Mouse (Mus musculus) thymus, adult 18-20 months (tissue): ENCODE results near the gene Dnase2b.

ENCODE experiments used
- DNase-seq, 2 experiments: peaks; one replicate each; pipeline ENCODE4 v3.0.0; 2022; ENCODE audit warnings: mixed read lengths in 2 of 2

Gene Dnase2b

GRCm38 (mm10) chr3:146567884-146568530 is 47.4 kb downstream of the Dnase2b start:
- no peak for DNase-seq

DNA sequence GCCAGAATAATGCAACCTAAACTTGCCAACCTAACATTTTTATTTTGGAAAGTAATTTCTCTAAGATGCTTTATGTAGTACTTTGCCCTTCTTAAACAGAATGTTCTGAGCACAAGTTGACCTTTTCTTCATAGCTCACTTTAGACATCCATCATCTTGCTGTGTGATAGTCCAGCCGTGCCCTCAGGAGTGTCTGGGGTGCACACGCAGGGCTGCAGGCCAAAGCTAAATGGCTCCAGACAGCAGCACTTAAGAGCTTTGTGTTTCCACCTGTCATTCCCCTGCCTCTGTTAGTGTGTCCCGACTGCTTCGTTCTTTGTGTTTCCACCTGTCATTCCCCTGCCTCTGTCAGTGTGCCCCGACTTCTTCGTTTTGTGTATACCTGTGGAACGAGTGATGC is 48.0 kb downstream of the Dnase2b start:
- no peak for DNase-seq

DNA sequence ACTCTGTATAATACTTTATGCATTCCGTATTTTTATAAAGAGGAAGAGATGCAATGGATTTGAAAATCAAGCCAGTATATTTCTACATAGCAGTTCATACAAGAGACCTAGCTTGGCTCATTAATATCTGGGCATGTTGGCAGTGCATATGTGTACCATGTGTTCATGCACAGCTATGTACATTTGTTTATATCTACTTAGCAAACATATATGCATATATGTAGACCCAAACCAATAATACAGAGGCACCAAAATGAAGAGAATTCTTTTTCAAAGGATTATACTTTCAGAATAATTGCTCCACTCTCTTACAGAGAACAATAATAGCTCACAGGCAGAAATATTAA is 50.4 kb downstream of the Dnase2b start:
- DNase-seq, result no peak

DNA sequence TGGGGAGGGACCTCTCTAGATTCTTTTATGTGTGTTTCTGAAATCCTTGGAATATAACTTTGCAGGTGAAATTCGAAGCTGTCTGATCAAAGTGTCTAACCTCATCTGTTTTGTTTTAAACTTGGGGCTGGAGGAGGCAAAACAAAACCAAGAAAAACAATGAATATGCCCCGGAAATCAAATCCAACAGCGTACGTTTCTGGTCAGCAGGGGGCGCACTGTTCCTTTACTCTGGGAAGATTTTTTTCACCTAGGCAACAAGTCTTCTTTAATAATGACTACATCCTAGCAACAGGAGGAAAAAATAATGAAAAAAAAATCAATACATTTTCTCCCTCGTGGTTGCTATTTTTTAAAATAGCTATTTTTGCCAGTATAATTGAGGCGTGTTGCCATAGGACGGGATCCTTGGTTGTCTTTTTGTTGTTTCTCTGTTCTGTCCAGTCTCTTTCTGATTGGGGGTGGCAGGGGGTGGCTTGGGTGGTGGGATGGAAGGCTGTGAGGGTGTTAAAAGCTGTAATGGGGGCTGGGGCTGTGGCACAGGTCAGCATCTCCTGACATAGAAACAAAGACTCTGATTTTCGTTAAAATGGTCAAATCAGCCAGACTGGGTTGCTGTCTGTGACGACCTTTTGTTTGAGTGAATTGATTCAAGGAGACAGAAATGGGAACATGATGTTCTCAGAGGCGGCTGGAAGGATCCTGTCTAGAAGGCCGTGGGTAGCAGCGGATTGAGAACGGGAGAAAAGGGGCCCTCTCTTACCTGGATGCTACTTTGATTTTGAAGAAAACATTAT is 50.9 kb downstream of the Dnase2b start:
- DNase-seq, result peak; percentile 8 to 18

GRCm38 (mm10) chr3:146562936-146563335 is 52.5 kb downstream of the Dnase2b start:
- no peak for DNase-seq

DNA sequence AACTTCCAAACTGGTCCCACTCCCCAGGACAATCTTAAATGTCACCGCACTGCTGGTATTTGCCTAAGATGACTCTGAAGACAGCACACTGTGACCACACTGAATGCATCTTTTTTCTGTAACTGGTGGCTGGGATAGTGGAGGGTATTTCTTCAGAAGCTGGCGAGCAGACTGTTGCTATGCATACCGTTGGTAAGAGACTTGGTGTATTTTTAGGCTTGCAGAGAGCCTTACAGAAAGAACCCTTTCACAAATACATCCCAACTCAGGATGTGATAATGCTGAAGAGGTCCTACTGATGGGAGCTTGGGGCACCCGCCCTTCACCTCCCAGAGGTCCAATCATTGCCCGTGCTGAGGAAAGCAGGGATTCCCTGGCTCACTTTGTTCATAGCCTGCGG is 57.9 kb downstream of the Dnase2b start:
- no peak for DNase-seq

GRCm38 (mm10) chr3:146556567-146556966 is 58.8 kb downstream of the Dnase2b start:
- no peak for DNase-seq

- DNase-seq, result no peak
Observed at GRCm38 (mm10) chr3:146554816-146555215, 60.6 kb downstream of the Dnase2b start.

DNA sequence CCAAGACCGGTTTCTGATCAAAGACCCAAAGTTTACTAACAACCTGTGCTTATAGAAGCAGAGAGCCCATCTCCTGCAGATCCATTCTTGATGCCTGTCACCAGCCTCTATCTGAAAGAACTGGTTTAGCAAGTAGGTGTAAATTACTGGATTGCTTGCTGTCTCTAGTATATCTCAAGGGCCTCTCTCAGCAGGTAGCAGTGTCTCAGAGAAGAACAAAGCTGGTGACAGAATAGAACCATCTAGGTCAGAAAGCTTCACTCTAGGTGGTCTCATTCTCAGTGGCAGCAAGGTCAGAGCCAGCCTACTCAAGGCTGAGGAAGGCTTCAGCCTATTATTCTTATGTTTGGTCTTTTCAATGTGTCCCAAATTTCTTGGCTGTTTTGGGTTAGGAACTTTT is 71.8 kb downstream of the Dnase2b start:
- no peak for DNase-seq

DNA sequence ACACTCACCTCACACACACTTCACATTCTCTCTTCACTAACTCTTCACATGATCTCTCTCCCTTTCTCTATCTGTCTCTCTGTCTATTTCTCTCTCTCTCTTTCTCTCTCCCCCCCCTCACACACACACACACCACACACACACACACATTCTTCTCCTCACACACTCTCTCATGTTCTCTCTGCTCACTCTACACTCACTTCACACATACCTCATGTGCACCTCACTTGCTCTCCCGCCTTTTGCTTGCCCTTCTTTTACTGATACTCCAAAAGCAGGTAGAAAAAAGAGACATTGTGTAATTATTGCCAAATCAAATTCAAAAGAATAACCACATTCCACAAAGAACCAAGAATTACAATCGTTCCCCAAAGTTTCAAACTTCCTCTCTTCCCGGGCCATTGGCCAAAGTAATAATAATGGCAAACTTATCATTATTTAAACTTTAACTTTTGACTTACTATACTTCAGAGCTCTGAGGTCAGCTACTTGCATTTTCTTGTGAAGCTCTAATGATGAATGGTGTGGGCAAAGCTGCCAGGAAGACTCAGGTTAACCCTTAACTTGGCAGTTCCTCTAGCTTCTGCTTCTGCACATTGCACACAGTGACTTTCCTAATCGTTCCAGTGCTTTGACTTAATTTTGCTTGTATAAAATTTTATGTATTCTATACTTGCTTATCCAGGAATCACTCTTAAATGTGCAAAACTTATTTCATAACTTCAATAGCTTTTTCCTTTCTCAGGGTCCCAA is 74.7 kb downstream of the Dnase2b start:
- no peak for DNase-seq

- DNase-seq, result no peak
Observed at GRCm38 (mm10) chr3:146534986-146535385, 80.4 kb downstream of the Dnase2b start.
